In the genomic region with DNA sequence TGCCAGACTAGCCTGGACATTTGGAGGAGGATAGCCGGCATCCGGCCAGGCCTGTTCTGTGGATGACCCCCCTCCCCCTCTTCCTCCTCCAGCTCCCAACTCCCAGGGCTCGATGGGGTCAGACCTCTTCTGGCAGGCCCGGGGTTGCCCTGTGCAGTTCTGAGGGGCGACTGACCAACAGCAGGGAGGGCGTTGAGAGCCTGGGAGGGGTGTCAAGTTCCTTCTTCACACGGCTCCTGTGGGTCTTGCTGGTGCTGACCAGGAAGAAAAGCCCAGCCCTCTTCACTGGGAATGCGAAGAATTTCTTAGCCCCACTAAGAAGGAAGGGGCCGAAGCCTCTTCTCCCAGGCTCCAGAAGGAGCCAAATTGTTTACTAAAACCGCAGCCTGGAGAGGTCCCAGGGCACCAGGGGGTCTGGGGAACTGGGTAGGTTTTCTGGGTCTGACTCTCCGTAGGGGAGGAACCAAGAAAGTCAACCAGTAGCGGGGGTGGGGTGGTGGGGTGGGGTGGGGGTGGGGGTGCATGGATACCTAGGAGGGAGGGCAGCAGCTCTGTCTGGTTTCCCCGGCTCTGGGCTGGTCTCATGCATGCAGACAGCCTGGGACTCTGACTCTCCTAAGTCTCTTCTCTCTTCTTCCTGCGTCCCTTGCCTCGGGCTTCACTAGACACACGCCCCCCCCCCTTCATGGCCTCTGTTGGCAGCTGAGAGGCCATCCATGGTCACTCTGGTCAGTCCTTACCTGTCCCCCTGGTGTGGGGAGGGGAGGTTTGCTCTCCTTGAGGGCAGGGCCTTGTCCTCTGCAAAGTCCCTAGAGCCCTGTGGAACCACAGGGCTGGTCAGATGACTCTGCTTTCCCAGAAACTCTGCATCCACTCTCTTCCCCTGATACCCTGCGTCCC, we compare ENCODE assay signal across 8 mouse cellular contexts. TPM values are rescaled to one million over a fixed set of nuclear protein-coding genes. Genes with fewer than 3 reads are reported as not detected.
DNase-seq lines count a peak whose midpoint lies in the region; ATAC-seq and TF ChIP-seq lines count a peak whose summit lies in the region.

No protein-coding gene starts in this region.

- no peak for TF ChIP-seq POLR2A in limb, embryonic 14.5 days (IDR thresholded peaks at IDR 0.05; ENCODE audit: borderline replicate concordance, extremely low read depth, insufficient read depth, insufficient read length)
- TF ChIP-seq POLR2A in small intestine, adult 2 months (IDR thresholded peaks at IDR 0.05; ENCODE audit: low read depth, low read length): no peak

- peak overlapping the region; percentile 5; the same call in 1 of the 2 replicates for H3K9ac ChIP-seq in heart, embryonic 14.5 days (ENCODE audit: low read length)
- peak overlapping the region; percentile 36 for H3K9ac ChIP-seq in limb, embryonic 14.5 days (ENCODE audit: low read depth, low read length, severe bottlenecking)

- H3K4me1 ChIP-seq in E14TG2a.4 (replicated peaks; ENCODE audit: low read depth, low read length): peaks cover 64% of the 10 kb centered on the region
- peaks cover 12 to 13% of the 10 kb centered on the region in 2 experiments; a peak in 3 of 4 replicates for H3K4me1 ChIP-seq in heart, embryonic 14.5 days (ENCODE audit: control insufficient read depth in 2 of 2, insufficient read depth in 2 of 2, low read length in 2 of 2)
- peaks cover 13% of the 10 kb centered on the region for H3K4me1 ChIP-seq in limb, embryonic 14.5 days (ENCODE audit: control insufficient read depth, insufficient read depth, low read length)
- H3K4me1 ChIP-seq in small intestine, adult 2 months (ENCODE audit: control insufficient read depth, insufficient read depth, insufficient read length, low read length): peaks cover 32% of the 10 kb centered on the region

- H3K27ac ChIP-seq in heart, embryonic 14.5 days (replicated peaks in 1 of 2; ENCODE audit: control insufficient read depth in 1 of 2, insufficient read depth in 1 of 2, low read depth in 2 of 2, low read length in 2 of 2): peak overlapping the region; percentile 30 to 42; a peak in 2 of 4 replicates
- H3K27ac ChIP-seq in limb, embryonic 14.5 days (replicated peaks; ENCODE audit: low read depth, low read length): peak overlapping the region; percentile 58; the same call in 1 of the 2 replicates
- peak overlapping the region; percentile 75 for H3K27ac ChIP-seq in small intestine, adult 2 months (ENCODE audit: insufficient read depth, low read depth, low read length)

- no peaks in the 10 kb centered on the region for H3K27me3 ChIP-seq in E14TG2a.4 (ENCODE audit: insufficient read depth, low read length)
- H3K27me3 ChIP-seq in heart, embryonic 14.5 days (ENCODE audit: control insufficient read depth, insufficient read depth, low read length): no peaks in the 10 kb centered on the region
- no peaks in the 10 kb centered on the region for H3K27me3 ChIP-seq in limb, embryonic 14.5 days (ENCODE audit: control insufficient read depth, insufficient read depth, low read length)
- no peaks in the 10 kb centered on the region for H3K27me3 ChIP-seq in small intestine, adult 2 months (ENCODE audit: control insufficient read depth, insufficient read depth, low read length)

- no peaks in the 10 kb centered on the region for H3K36me3 ChIP-seq in E14TG2a.4 (ENCODE audit: insufficient read depth, low read length)
- H3K36me3 ChIP-seq in heart, embryonic 14.5 days (ENCODE audit: control insufficient read depth, insufficient read depth, low read length): no peaks in the 10 kb centered on the region
- no peaks in the 10 kb centered on the region for H3K36me3 ChIP-seq in limb, embryonic 14.5 days (ENCODE audit: control insufficient read depth, insufficient read depth, low read length)
- no peaks in the 10 kb centered on the region for H3K36me3 ChIP-seq in small intestine, adult 2 months (ENCODE audit: control insufficient read depth, insufficient read depth, low read length)

- peak overlapping the region; percentile 8; the same call in 1 of the 2 replicates for H3K4me2 ChIP-seq in heart, embryonic 14.5 days (ENCODE audit: low read length)
- peak overlapping the region; percentile 13; the same call in 1 of the 2 replicates for H3K4me2 ChIP-seq in limb, embryonic 14.5 days (replicated peaks; ENCODE audit: low read depth, low read length, severe bottlenecking)

- no peak for TF ChIP-seq CTCF in E14TG2a.4 (conservative IDR thresholded peaks at IDR 0.05; ENCODE audit: low read length)
- no peak for TF ChIP-seq CTCF in small intestine, adult 2 months (IDR thresholded peaks at IDR 0.05; ENCODE audit: extremely low read depth, insufficient read length, insufficient replicate concordance, low read depth, low read length)

- ATAC-seq in heart, embryonic 14.5 days (ENCODE audit: insufficient number of reproducible peaks, insufficient read depth, low FRiP score, low read depth): peak; percentile 36; the same call in 1 of the 2 replicates
- peak; percentile 57 for ATAC-seq in limb, embryonic 14.5 days (ENCODE audit: low FRiP score, low read depth)

- peak; percentile 83 for DNase-seq in 3134 (ENCODE audit: extremely low read depth, insufficient read length, low spot score)
- peak; percentile 38 for DNase-seq in limb, embryonic 14.5 days (ENCODE audit: low spot score)
- no peak for DNase-seq in T-cell, adult 2 months (ENCODE audit: low spot score)
- DNase-seq in spleen, postnatal 36 days (ENCODE audit: low spot score in 2 of 2): no peak
- DNase-seq in left cerebral cortex, adult 18-20 months (ENCODE audit: low spot score in 2 of 2): no peak

- H3K9me3 ChIP-seq in E14TG2a.4 (ENCODE audit: low read length): no peaks in the 10 kb centered on the region
- no peaks in the 10 kb centered on the region for H3K9me3 ChIP-seq in heart, embryonic 14.5 days (ENCODE audit: control insufficient read depth, low read length)
- H3K9me3 ChIP-seq in limb, embryonic 14.5 days (ENCODE audit: control insufficient read depth, low read length): no peaks in the 10 kb centered on the region

- 17% methylated on average over 16 of the region's 17 CpGs for WGBS in heart, embryonic 14.5 days
- WGBS in limb, embryonic 14.5 days: 13% methylated on average over 13 of the region's 17 CpGs
- 75% methylated on average over 15 of the region's 17 CpGs for WGBS in small intestine, adult 2 months

- peak overlapping the region; percentile 66 for H3K4me3 ChIP-seq in E14TG2a.4 (replicated peaks; ENCODE audit: low read length)
- H3K4me3 ChIP-seq in heart, embryonic 14.5 days (ENCODE audit: control insufficient read depth in 1 of 2, insufficient read depth in 1 of 2, low read depth in 1 of 2, low read length in 2 of 2): no peak overlapping the region
- no peak overlapping the region for H3K4me3 ChIP-seq in limb, embryonic 14.5 days (replicated peaks; ENCODE audit: low read length)
- no peak overlapping the region for H3K4me3 ChIP-seq in small intestine, adult 2 months (ENCODE audit: low read depth, low read length)

RNA-seq across cellular contexts. Expression of gene Myh9, which starts 41.1 kb away (rescaled TPM):
- polyA plus RNA-seq in heart, embryonic 14.5 days (2014; fragmentation: Nextera tagmentation; extraction: Ambion mirVana): 31.0 and 32.8 TPM in 2 replicates
- polyA plus RNA-seq in limb, embryonic 14.5 days (2012; rRNA removed): 38.7 and 46.7 TPM in 2 replicates
- polyA plus RNA-seq in limb, embryonic 14.5 days (2014; fragmentation: Nextera tagmentation; extraction: Ambion mirVana): 53.2 and 54.6 TPM in 2 replicates
- polyA plus RNA-seq in small intestine, adult 2 months (2012; rRNA removed): 44.8 and 89.4 TPM in 2 replicates
- 10 to 100 TPM; 74.4 to 78.9 TPM for total RNA-seq in left cerebral cortex, adult 18-20 months (2021)

RNA-seq across cellular contexts. Expression of gene Txn2, which starts 45.8 kb away (rescaled TPM):
- 304 and 310 TPM in 2 replicates for polyA plus RNA-seq in heart, embryonic 14.5 days (2014; fragmentation: Nextera tagmentation; extraction: Ambion mirVana)
- 183 and 193 TPM in 2 replicates for polyA plus RNA-seq in limb, embryonic 14.5 days (2012; rRNA removed)
- 266 and 270 TPM in 2 replicates for polyA plus RNA-seq in limb, embryonic 14.5 days (2014; fragmentation: Nextera tagmentation; extraction: Ambion mirVana)
- polyA plus RNA-seq in small intestine, adult 2 months (2012; rRNA removed): 157 and 222 TPM in 2 replicates
- total RNA-seq in left cerebral cortex, adult 18-20 months (2021): 100 to 1,000 TPM; 145 TPM

Comparison
In these comparisons a context has a peak if more than half of its experiments do, and no peak if none do; other contexts are left out.
1. DNase-seq: peak in 3134 (single experiment) and limb, embryonic 14.5 days (single experiment); none in T-cell, adult 2 months (single experiment), spleen, postnatal 36 days (0 of 2) and left cerebral cortex, adult 18-20 months (0 of 2).
2. Peak in every context shown above with its lines, with median percentiles within 50 percentile points of each other: H3K27ac ChIP-seq.